Mouse (Mus musculus) CH12F3 (cell line): Measurements from ENCODE around the gene Ccr9.

Experiments
- in situ Hi-C: fragments of 300-500 bp; cut with MboI; formaldehyde crosslinking; loops from 2 replicates; pipeline ENCODE4 v1.14.3; 2020; ENCODE audit warnings: low sequenced_read_pairs

Ccr9 gene

DNA sequence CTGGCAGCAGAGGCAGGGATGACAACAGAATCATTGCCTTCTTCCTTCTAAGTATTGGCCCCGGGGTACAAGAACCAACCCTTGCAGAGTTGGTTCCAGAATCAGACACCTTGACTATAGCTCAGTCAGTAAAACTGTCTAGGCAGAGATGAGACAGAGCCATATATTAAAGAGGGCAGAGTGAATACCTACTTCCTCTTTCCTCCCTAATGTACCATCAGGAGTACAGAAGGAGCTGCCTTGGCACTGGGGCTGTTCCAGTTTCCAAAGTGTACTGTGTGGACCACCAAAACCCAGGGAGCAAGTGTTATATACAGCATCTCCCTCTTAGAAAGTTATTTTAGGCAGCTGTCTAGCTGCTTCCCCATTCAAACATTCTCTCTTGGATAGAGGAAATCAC lies 123.3 kb downstream of the Ccr9 start:
- in situ Hi-C loops, result no loop called here

DNA sequence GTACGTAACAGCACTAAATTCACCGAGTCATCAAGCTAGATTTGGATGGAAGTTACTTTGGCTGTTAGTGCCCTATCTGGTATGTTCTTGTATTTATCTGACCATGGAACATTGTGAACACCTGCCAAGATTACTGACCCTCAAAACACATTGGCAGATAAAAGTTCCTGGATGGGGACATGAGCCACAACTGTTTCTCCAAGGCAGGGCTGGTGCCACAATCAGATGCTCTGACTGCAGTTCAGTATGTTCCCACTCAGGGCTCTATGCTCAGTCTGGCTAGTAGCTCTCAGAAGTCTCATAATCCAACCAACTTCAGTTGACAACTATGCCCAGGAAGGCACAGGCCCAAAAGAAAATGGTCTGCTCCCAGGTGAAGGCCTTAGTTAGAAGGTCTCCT lies 124.2 kb downstream of the Ccr9 start:
- in situ Hi-C loops, result no loop called here

DNA sequence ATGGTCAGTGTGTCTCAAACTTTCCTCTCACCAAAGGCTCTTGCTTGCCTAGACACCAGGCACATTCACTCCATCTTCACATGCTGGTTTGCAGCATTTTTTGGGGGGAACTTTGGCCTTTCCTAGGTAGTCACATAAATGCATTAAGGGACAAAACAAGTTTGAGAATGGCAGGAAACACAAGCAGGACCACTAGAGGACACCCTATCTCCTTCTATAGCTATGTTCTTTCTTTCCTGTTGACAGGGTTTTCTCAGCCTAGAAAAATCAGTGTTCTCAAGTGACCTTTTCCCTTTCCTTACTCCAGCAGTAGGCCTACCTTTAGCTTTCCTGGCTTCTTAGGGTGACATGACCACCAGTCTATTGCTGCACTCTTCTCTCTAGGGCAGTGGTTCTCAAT lies 124.7 kb downstream of the Ccr9 start:
- in situ Hi-C loops, result no loop called here

DNA sequence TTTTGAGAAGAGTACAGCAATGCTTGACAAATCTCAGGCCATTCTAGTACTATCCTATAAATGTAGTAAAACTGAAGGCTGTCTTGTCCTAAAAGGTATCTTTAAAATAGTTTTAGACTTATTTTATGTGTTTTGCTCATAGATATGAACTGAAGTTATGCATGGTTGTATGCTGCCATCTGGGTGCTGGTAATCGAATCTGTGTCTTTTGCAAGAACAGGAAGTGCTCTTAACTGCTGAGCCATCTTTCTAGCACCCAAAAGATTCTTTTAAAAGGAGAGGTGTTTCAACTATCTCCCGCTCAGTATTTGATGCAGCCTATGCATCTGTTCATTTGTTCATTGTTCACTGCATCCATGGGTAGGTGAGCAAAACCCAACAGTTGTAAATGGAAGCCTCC lies 127.0 kb downstream of the Ccr9 start:
- in situ Hi-C loops, result no loop called here

DNA sequence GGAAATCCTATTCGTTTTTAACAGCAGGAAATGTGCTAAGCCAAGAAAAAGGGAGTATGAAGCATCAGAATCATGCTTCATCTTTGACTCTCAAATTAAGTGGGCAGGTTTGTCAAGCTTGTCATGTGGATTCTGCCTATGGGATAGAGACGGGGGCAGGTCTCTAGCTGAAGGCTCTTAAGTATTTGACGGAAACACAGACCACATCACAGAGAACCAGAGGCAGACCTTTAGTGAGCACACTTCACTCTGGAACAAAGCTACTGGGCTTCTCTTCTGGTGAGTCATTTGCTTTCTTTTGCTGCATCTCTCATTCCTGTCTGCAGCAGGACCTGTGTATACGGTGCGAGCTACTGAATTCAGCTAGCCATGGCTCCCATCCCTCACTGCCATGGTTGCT lies 128.0 kb downstream of the Ccr9 start, which contains the start of gene Cxcr6:
Cxcr6 (plus strand) TSS at position 209 of the 400 bp plus-strand sequence.
- in situ Hi-C loops, result no loop called here

DNA sequence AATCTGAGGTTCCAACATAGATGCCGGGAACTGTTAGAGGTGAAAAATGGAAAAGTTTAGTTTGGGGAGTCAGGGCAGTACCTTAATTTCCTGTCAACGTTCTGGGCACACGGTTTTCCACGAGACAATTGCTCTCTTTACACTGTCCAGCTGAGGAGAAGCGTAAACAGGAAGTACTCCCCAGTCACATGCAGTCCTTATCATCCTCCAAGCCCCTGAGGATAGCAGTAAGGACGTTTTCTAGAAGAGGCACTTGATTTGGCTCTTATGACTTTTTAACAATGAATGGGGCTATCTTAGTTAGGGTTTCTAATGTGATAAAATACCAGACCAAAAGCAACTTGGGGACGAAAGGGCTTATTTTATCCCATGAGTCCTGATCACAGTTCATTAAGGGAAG lies 130.3 kb downstream of the Ccr9 start:
- in situ Hi-C loops, result no loop called here

DNA sequence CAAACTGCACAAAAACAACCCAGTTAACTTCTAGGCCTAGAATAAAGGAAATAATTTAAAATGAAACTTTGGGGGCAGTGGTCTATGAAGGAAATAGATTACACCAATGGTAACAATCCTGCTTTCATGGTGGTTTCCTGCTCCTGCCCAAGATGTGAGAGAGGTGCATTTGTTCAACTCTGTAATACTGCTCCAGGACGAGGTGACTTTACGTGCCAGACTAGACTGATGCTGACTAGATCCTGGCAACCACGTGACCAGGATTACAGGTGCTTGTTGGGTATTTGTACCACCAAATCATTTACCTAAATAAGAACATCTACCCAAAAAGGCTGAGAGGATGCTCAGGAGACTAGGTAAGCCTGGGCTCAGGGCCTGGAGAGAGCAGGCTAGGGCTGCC lies 133.6 kb downstream of the Ccr9 start:
- in situ Hi-C loops, result no loop called here

DNA sequence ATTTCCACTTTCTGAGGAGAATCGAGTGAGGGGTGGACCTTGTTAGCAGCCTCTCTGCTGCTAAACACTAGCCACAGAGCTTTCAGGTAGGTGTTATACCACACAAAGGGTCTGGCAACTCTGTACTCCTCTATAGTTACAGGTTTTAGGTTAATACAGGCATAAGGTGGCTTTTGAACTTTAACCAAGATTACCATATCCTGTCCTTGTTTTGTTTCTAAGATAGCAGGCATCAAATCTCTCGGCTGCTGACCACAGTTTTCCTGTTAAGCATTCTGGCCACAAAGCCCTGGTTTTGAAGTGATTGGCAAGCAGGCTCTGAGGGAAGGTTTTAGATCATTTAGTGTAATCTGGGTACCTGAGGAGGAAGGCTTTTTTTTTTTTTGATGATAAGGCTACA lies 136.1 kb downstream of the Ccr9 start:
- in situ Hi-C loops, result no loop called here

DNA sequence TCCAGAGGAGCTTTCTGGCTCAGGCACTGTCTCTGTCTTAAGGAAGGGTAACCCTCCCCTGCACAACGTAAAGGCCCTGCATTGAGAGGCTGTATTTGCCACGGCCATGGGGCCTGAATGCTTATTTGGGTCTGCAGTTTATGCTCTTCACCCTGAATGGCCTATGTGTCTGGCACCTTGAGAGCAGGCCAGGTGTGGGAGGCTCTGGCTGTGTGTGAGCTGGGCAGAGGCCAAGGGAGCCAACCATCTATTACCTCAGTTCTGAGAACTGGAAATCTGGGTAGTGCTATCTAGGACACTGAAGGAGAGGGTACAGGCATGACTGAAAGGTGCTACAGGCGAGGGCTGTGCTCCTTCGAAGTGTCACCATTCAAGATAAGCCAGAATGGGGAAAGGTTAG lies 136.6 kb downstream of the Ccr9 start:
- in situ Hi-C loops, result no loop called here

DNA sequence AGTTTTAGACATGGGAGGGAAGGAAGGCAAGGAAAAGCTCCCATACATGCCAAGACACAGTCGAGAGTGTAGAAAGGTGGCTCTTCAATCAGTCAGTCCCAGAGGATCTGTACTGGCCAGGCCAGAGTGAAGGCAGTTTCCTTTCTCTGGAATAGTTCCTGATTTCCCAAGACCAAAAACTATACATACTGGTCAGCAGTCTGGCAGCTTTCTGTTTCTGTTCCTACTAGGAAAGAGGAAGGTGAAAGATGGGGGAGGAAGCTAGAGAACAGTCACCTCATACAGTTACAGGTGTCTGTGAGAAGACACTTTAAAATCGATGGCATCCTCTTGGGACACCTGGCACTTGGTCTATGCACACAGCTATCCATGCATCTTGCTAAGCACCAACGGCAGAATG lies 137.2 kb downstream of the Ccr9 start:
- in situ Hi-C loops, result no loop called here

DNA sequence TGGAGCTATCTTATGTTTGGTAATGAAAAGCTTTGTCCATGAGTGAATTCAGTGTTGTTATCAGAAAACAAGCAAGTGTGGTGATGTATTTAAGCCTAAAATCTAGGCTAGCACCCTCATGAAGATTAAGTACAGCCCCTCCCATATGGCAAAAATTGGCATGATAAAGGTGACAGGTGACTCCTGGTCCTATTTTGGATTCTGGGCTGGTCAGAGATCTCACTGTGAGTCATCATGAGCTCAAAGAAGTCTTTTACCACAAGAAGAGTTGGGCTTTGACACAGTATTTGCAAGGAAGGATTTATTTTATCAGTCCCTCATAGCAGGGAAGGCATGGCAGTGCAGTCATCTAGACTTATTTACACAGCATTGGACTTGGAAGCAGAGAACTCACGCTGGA lies 137.8 kb downstream of the Ccr9 start:
- in situ Hi-C loops, result no loop called here

DNA sequence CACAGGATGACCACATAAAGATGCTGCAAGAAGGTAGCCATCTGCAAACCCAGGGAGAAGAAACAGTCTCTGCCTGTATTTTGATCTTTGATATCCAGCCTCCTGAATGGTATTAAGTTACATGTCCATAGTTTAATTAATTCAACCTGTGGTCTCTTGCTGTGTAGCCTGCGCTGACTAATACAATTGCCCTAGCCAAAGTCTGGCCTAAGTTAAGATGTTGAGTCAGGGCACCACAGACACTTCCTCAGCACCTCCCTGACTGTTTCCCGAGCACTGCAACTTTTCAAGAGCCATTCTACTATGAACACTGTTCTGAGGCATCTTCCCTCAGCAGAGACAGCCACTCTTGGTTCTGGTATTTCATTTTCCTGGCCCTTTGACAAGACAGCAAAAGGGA lies 140.4 kb downstream of the Ccr9 start:
- in situ Hi-C loops, result no loop called here

DNA sequence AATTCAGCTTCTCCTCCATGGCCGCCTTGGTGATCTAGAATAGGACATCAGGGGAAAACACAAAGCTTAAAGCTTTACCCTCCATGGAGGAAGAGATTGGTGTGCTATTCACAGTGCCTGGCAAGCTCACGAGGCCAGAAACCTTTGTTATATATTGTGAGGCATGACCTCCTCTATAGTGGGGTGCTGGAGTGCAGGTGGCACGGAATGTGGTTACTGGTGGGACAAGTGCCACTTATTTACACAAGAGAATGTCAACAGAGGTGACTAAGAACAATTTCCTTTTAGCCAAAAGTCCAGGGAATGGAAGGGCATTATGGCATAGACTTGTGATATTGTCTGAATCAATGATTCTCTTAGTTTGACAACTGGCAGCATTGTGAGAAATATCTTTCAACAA lies 148.4 kb downstream of the Ccr9 start:
- in situ Hi-C loops, result no loop called here

DNA sequence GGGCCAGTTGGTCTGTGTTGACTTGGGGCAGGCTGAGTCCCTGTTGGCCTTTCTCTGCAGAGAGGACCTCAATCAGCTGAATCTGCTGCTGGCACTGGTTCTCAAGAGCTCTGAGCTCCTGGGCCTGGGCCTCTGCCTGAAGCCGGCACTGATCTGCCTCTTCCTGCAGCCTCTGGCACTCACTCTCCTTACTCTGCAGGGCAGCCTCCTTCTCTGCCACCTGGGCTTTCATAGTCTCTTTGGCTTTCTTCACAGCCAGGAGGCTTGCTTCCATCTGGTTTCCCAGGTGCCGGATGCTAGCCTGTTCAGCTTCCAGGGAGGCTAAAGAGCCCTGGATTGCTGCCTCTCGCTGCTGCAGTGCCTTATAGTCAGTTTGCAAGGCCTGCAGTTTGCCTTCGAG lies 150.7 kb downstream of the Ccr9 start:
- in situ Hi-C loops, result no loop called here
